Mouse (Mus musculus): Measurements from ENCODE around the gene Mum1l1. TPM values are rescaled to one million over a fixed set of nuclear protein-coding genes. Genes with fewer than 3 reads are reported as not detected.

The Mum1l1 gene
- total and polyA plus RNA-seq, 3 experiments: 0.86 to 2.9 (median 2.2) TPM

DNA sequence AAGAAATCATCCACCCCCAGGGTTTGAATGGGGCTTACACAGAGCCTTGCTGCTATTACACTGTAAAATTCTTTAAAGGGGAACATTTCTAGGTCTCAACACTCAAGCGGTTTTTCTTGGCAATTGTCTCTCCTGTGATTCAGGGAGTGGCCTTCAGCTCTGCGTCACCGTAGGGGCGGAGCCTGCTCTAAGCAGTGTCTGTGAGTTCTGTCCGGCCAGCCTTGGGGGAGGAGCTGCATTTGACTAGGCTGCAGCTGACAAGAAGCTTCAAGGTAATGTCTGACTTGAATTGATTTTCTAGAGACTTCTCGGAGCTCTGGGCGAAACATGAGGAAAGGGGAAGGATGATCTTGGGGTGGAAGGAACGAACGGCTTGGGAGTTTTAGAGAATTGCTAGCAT lies 21.3 kb downstream of the Mum1l1 start:
- Histone ChIP-seq H3K36me3 (ENCODE audit: control insufficient read depth, insufficient read depth, low read length) (no peaks in the 10 kb centered on the region), H3K4me1 (ENCODE audit: control insufficient read depth, insufficient read depth, low read length) (no peaks in the 10 kb centered on the region), H3K9ac (ENCODE audit: low read depth, low read length) (no peak overlapping the region), H3K27ac (no peak overlapping the region), H3K79me2 (replicated peaks; ENCODE audit: control insufficient read depth, insufficient read depth, low read length) (no peaks in the 10 kb centered on the region), H3K27me3 (ENCODE audit: control insufficient read depth, insufficient read depth, low read length) (no peaks in the 10 kb centered on the region), H3K4me3 (no peak overlapping the region)
- WGBS: 37% methylated on average over 9 of the region's 9 CpGs
- TF ChIP-seq CTCF (IDR thresholded peaks at IDR 0.05) (no peak), EP300 (IDR thresholded peaks at IDR 0.05; ENCODE audit: insufficient read depth, low read depth, low read length) (no peak), POLR2A (IDR thresholded peaks at IDR 0.05; ENCODE audit: insufficient read depth, low read depth, low read length) (no peak)
- intact Hi-C loops (cut with DNase I): no loop called here
- DNase-seq: peak; percentile 59 to 66

DNA sequence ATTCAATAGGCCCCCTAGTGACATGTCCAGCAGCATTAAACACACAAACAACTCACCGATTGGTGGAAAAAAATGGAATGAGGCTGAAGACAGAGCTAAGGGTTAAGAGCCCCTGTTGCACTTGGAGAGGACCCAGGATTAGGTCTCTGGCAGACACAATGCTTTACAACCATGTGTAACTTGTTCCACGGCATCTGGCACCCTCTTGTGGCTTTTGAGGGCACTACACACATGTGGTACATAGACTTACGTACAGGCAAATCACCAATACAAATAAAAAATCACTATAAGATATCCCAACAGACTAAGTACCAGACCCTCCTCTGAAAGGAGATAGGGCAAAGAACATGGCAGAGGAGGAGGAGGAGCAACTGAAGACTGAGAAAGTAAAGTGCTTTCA lies 37.5 kb downstream of the Mum1l1 start:
- TF ChIP-seq CTCF (IDR thresholded peaks at IDR 0.05) (peak; percentile 46), EP300 (IDR thresholded peaks at IDR 0.05; ENCODE audit: insufficient read depth, low read depth, low read length) (no peak), POLR2A (IDR thresholded peaks at IDR 0.05; ENCODE audit: insufficient read depth, low read depth, low read length) (no peak)
- Histone ChIP-seq H3K27me3 (ENCODE audit: control insufficient read depth, insufficient read depth, low read length) (no peaks in the 10 kb centered on the region), H3K4me3 (no peak overlapping the region), H3K36me3 (ENCODE audit: control insufficient read depth, insufficient read depth, low read length) (no peaks in the 10 kb centered on the region), H3K9ac (ENCODE audit: low read depth, low read length) (no peak overlapping the region), H3K27ac (no peak overlapping the region), H3K4me1 (ENCODE audit: control insufficient read depth, insufficient read depth, low read length) (no peaks in the 10 kb centered on the region), H3K79me2 (replicated peaks; ENCODE audit: control insufficient read depth, insufficient read depth, low read length) (no peaks in the 10 kb centered on the region)
- intact Hi-C loops (cut with DNase I): no loop called here
- no peak for DNase-seq
- 68% methylated on average over 3 of the region's 3 CpGs for WGBS

DNA sequence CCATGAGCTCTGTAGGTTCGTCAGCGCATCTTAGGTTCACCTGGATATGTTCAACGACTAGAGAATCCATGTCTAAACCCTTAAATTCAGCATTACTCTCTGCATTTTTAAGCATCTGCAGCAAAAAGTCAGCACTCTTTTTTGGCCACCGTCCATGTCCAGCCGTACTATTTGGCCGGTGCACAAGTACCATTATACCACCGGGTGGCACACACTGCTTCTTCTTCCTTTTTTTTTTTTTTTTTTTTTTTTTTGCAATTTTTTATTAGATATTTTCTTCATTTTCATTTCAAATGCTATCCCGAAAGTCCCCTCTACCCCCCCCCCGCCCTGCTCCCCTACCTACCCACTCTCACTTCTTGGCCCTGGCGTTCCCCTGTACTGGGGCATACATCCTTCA lies 47.2 kb downstream of the Mum1l1 start:
- no peak for DNase-seq
- intact Hi-C loops (cut with DNase I): no loop called here
- no peaks in the 10 kb centered on the region for H3K27me3 ChIP-seq (ENCODE audit: control insufficient read depth, insufficient read depth, low read length)
- H3K4me3 ChIP-seq: no peak overlapping the region
- TF ChIP-seq EP300 (IDR thresholded peaks at IDR 0.05; ENCODE audit: insufficient read depth, low read depth, low read length): no peak
- no peak for TF ChIP-seq CTCF (IDR thresholded peaks at IDR 0.05)
- TF ChIP-seq POLR2A (IDR thresholded peaks at IDR 0.05; ENCODE audit: insufficient read depth, low read depth, low read length): no peak
- no peak overlapping the region for H3K9ac ChIP-seq (ENCODE audit: low read depth, low read length)
- no peaks in the 10 kb centered on the region for H3K36me3 ChIP-seq (ENCODE audit: control insufficient read depth, insufficient read depth, low read length)
- H3K79me2 ChIP-seq (replicated peaks; ENCODE audit: control insufficient read depth, insufficient read depth, low read length): no peaks in the 10 kb centered on the region
- no peaks in the 10 kb centered on the region for H3K4me1 ChIP-seq (ENCODE audit: control insufficient read depth, insufficient read depth, low read length)
- WGBS: 82% methylated on average over 10 of the region's 10 CpGs
- H3K27ac ChIP-seq: no peak overlapping the region

DNA sequence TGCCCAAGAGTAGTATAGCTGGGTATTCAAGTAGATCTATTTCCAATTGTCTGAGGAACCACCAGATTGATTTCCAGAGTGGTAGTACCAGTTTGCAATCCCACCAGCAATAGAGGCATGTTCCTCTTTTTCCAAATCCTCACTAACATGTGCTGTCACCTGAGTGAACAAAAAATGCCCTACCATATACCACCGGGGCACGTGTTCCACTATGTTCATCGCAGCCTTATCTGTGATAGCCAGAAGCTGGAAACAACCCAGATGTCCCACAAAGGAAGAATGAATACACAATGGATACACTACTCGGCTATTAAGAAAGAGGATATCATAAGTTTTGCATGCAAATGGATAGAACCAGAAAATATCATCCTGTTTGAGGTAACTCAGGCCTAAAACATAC lies 72.1 kb downstream of the Mum1l1 start:
- no peak for TF ChIP-seq POLR2A (IDR thresholded peaks at IDR 0.05; ENCODE audit: insufficient read depth, low read depth, low read length)
- no peak for TF ChIP-seq CTCF (IDR thresholded peaks at IDR 0.05)
- TF ChIP-seq EP300 (IDR thresholded peaks at IDR 0.05; ENCODE audit: insufficient read depth, low read depth, low read length): no peak
- 78% methylated on average over 4 of the region's 4 CpGs for WGBS
- intact Hi-C loops (cut with DNase I): no loop called here

More for the DNA sequence above, 72.1 kb downstream of the Mum1l1 start:
- no peaks in the 10 kb centered on the region for H3K36me3 ChIP-seq (ENCODE audit: control insufficient read depth, insufficient read depth, low read length)
- no peaks in the 10 kb centered on the region for H3K4me1 ChIP-seq (ENCODE audit: control insufficient read depth, insufficient read depth, low read length)
- H3K9ac ChIP-seq (ENCODE audit: low read depth, low read length): no peak overlapping the region
- no peaks in the 10 kb centered on the region for H3K79me2 ChIP-seq (replicated peaks; ENCODE audit: control insufficient read depth, insufficient read depth, low read length)
- H3K27ac ChIP-seq: no peak overlapping the region
- H3K27me3 ChIP-seq (ENCODE audit: control insufficient read depth, insufficient read depth, low read length): no peaks in the 10 kb centered on the region
- DNase-seq: no peak
- no peak overlapping the region for H3K4me3 ChIP-seq

Other genes starting within 250 kb of the Mum1l1 start
- not detected for gene Serpina7, start 124.8 kb upstream of the Mum1l1 start, total RNA-seq (2021)
- not detected in 2 replicates for gene Serpina7, start 124.8 kb upstream of the Mum1l1 start, polyA plus RNA-seq (2012; rRNA removed)
- not detected for gene 4930513O06Rik, start 123.8 kb upstream of the Mum1l1 start, total RNA-seq (2021)
- not detected in 2 replicates for gene 4930513O06Rik, start 123.8 kb upstream of the Mum1l1 start, polyA plus RNA-seq (2012; rRNA removed)
- gene 4933428M09Rik, start 30.8 kb upstream of the Mum1l1 start, total RNA-seq (2021): not detected
- not detected in 2 replicates for gene 4933428M09Rik, start 30.8 kb upstream of the Mum1l1 start, polyA plus RNA-seq (2012; rRNA removed)
- not detected for gene Trap1a, start 123.6 kb downstream of the Mum1l1 start, total RNA-seq (2021)
- gene Trap1a, start 123.6 kb downstream of the Mum1l1 start, polyA plus RNA-seq (2012; rRNA removed): not detected in 2 replicates

All from heart, adult 2 months (tissue).